Mouse (Mus musculus): ENCODE data around the gene Cfap73. TPM values are rescaled to one million over a fixed set of nuclear protein-coding genes. Genes with fewer than 3 reads are reported as not detected.

Gene Cfap73
- total RNA-seq (2021), result not detected
- polyA plus RNA-seq (2012; rRNA removed), result 0.16 TPM in 1 of 2 replicates, not detected in the other
- long read RNA-seq, result 0 reads

- no peak within 1 kb of the TSS for H3K27ac ChIP-seq
- H3K36me3 ChIP-seq (ENCODE audit: control insufficient read depth, insufficient read depth, low read length), result no peaks in the 10 kb centered on the region
- no peak for TF ChIP-seq EP300 (IDR thresholded peaks at IDR 0.05; ENCODE audit: insufficient read depth, low read depth, low read length)
- TF ChIP-seq CTCF (IDR thresholded peaks at IDR 0.05), result no peak
- no peak for TF ChIP-seq POLR2A (IDR thresholded peaks at IDR 0.05; ENCODE audit: insufficient read depth, low read depth, low read length)
- H3K79me2 ChIP-seq (replicated peaks; ENCODE audit: control insufficient read depth, insufficient read depth, low read length), result no peaks in the 10 kb centered on the region
- intact Hi-C loops (cut with DNase I), result no loop called here
- H3K4me3 ChIP-seq, result no peak within 1 kb of the TSS
- no peaks in the 10 kb centered on the region for H3K4me1 ChIP-seq (ENCODE audit: control insufficient read depth, insufficient read depth, low read length)
- H3K9ac ChIP-seq (ENCODE audit: low read depth, low read length), result no peak within 1 kb of the TSS
- WGBS, result 35% methylated on average over 9 of the region's 9 CpGs
- peak in 1 of 2 experiments; percentile 48 for DNase-seq
- no peaks in the 10 kb centered on the region for H3K27me3 ChIP-seq (ENCODE audit: control insufficient read depth, insufficient read depth, low read length)
Measured at GRCm38 (mm10) chr5:120634131-120634530, at the start of gene Cfap73. Cfap73 (minus strand) TSS chr5:120634235.

- Histone ChIP-seq H3K79me2 (replicated peaks; ENCODE audit: control insufficient read depth, insufficient read depth, low read length) (no peaks in the 10 kb centered on the region), H3K36me3 (ENCODE audit: control insufficient read depth, insufficient read depth, low read length) (no peaks in the 10 kb centered on the region), H3K27me3 (ENCODE audit: control insufficient read depth, insufficient read depth, low read length) (peaks cover 8% of the 10 kb centered on the region; the same call in 1 of the 2 replicates), H3K9ac (ENCODE audit: low read depth, low read length) (no peak overlapping the region), H3K4me3 (no peak overlapping the region), H3K27ac (no peak overlapping the region), H3K4me1 (ENCODE audit: control insufficient read depth, insufficient read depth, low read length) (no peaks in the 10 kb centered on the region)
- intact Hi-C loops (cut with DNase I), result no loop called here
- no peak for DNase-seq
- TF ChIP-seq EP300 (IDR thresholded peaks at IDR 0.05; ENCODE audit: insufficient read depth, low read depth, low read length) (no peak), POLR2A (IDR thresholded peaks at IDR 0.05; ENCODE audit: insufficient read depth, low read depth, low read length) (no peak), CTCF (IDR thresholded peaks at IDR 0.05) (no peak)
- WGBS, result 14% methylated on average over 24 of the region's 24 CpGs
Measured at GRCm38 (mm10) chr5:120682982-120683771, 49.1 kb upstream of the Cfap73 start.

GRCm38 (mm10) chr5:120680918-120681317 lies 46.9 kb upstream of the Cfap73 start:
- Histone ChIP-seq H3K4me1 (ENCODE audit: control insufficient read depth, insufficient read depth, low read length) (no peaks in the 10 kb centered on the region), H3K9ac (ENCODE audit: low read depth, low read length) (no peak overlapping the region), H3K4me3 (no peak overlapping the region), H3K27ac (no peak overlapping the region), H3K27me3 (ENCODE audit: control insufficient read depth, insufficient read depth, low read length) (peaks cover 8% of the 10 kb centered on the region; the same call in 1 of the 2 replicates), H3K79me2 (replicated peaks; ENCODE audit: control insufficient read depth, insufficient read depth, low read length) (no peaks in the 10 kb centered on the region), H3K36me3 (ENCODE audit: control insufficient read depth, insufficient read depth, low read length) (no peaks in the 10 kb centered on the region)
- no peak for DNase-seq
- TF ChIP-seq POLR2A (IDR thresholded peaks at IDR 0.05; ENCODE audit: insufficient read depth, low read depth, low read length), result no peak
- no peak for TF ChIP-seq CTCF (IDR thresholded peaks at IDR 0.05)
- no peak for TF ChIP-seq EP300 (IDR thresholded peaks at IDR 0.05; ENCODE audit: insufficient read depth, low read depth, low read length)
- intact Hi-C loops (cut with DNase I), result loop anchor here (2.0 kb wide), 1 partner anchor 34 kb away; no protein-coding TSS in a partner anchor
- WGBS, result 84% methylated on average over 18 of the region's 18 CpGs

- intact Hi-C loops (cut with DNase I), result loop anchor here (1.0 to 10.0 kb wide), 3 partner anchors 35 to 175 kb away; partner anchors contain the start of gene Plbd2
- Histone ChIP-seq H3K79me2 (replicated peaks; ENCODE audit: control insufficient read depth, insufficient read depth, low read length) (no peaks in the 10 kb centered on the region), H3K4me3 (no peak overlapping the region), H3K4me1 (ENCODE audit: control insufficient read depth, insufficient read depth, low read length) (no peaks in the 10 kb centered on the region), H3K27ac (no peak overlapping the region), H3K27me3 (ENCODE audit: control insufficient read depth, insufficient read depth, low read length) (peaks cover 8% of the 10 kb centered on the region; the same call in 1 of the 2 replicates), H3K36me3 (ENCODE audit: control insufficient read depth, insufficient read depth, low read length) (no peaks in the 10 kb centered on the region), H3K9ac (ENCODE audit: low read depth, low read length) (no peak overlapping the region)
- TF ChIP-seq POLR2A (IDR thresholded peaks at IDR 0.05; ENCODE audit: insufficient read depth, low read depth, low read length) (no peak), CTCF (IDR thresholded peaks at IDR 0.05) (peak; percentile 64), EP300 (IDR thresholded peaks at IDR 0.05; ENCODE audit: insufficient read depth, low read depth, low read length) (no peak)
- DNase-seq, result peak; percentile 53 to 70
- 4% methylated on average over 24 of the region's 24 CpGs for WGBS
Measured at GRCm38 (mm10) chr5:120679676-120680555, 45.9 kb upstream of the Cfap73 start.

- peaks cover 6% of the 10 kb centered on the region; the same call in 1 of the 2 replicates for H3K27me3 ChIP-seq (ENCODE audit: control insufficient read depth, insufficient read depth, low read length)
- no peak overlapping the region for H3K27ac ChIP-seq
- 26% methylated on average over 2 of the region's 2 CpGs for WGBS
- H3K79me2 ChIP-seq (replicated peaks; ENCODE audit: control insufficient read depth, insufficient read depth, low read length), result no peaks in the 10 kb centered on the region
- no peak overlapping the region for H3K9ac ChIP-seq (ENCODE audit: low read depth, low read length)
- no peak overlapping the region for H3K4me3 ChIP-seq
- no peak for DNase-seq
- H3K4me1 ChIP-seq (ENCODE audit: control insufficient read depth, insufficient read depth, low read length), result no peaks in the 10 kb centered on the region
- intact Hi-C loops (cut with DNase I), result loop anchor here (10.0 kb wide), 1 partner anchor 173 kb away; the partner anchor contains the start of gene Plbd2
- H3K36me3 ChIP-seq (ENCODE audit: control insufficient read depth, insufficient read depth, low read length), result no peaks in the 10 kb centered on the region
- no peak for TF ChIP-seq EP300 (IDR thresholded peaks at IDR 0.05; ENCODE audit: insufficient read depth, low read depth, low read length)
- TF ChIP-seq CTCF (IDR thresholded peaks at IDR 0.05), result no peak
- no peak for TF ChIP-seq POLR2A (IDR thresholded peaks at IDR 0.05; ENCODE audit: insufficient read depth, low read depth, low read length)
Measured at GRCm38 (mm10) chr5:120677516-120677915, 43.5 kb upstream of the Cfap73 start.

Data from heart, adult 2 months (tissue).